Mouse (Mus musculus): ENCODE measurements around the gene Myo1a.
"Not testable (repeated sequence)": the region's sequence is repeated elsewhere in the genome, so short reads cannot be mapped to it uniquely, and the experiment has no call there.

- TF ChIP-seq CTCF (IDR thresholded peaks at IDR 0.05; ENCODE audit: borderline replicate concordance, insufficient read depth, low read length); POLR2A (IDR thresholded peaks at IDR 0.05; ENCODE audit: low read depth, low read length): not testable (repeated sequence)
Observed at GRCm38 (mm10) chr10:127762926-127763325, 58.0 kb downstream of the Myo1a start.

Measured in embryonic fibroblast, embryonic 13.5 days (primary cell).